8 mouse cellular contexts compared by ENCODE assay signal in the genomic region with DNA sequence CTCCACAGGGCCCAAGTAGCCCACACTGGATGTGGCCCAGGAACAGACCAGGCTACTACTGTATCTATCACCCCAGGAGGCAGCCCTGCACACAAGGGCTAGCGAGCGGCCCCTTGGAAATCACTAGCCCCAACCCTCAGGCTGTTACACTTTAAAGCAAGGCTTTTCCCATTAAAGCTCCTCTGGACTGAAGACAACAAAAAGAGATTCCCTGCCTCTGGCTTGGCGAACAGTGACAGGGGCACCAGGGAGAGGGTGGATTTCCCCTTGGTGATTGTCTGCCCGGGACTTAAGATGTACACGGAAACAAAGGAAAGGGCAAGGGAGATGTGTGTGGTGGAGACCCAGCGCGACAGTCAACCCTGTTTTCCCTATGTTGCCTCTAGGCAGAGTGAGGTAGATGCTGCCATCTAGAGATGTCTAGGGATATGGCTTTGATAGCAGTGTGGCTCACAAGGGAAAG.
A peak's percentile ranks its signal among the peaks of the same experiment; 100 is the strongest.
DNase-seq lines count a peak whose midpoint lies in the region; ATAC-seq lines count a peak whose summit lies in the region.

No protein-coding gene starts in this region.

- H3K4me3 ChIP-seq in heart, embryonic 12.5 days, result peak overlapping the region; percentile 12; the same call in 1 of the 2 replicates
- H3K4me3 ChIP-seq in heart, embryonic 14.5 days (ENCODE audit: control insufficient read depth in 1 of 2, insufficient read depth in 1 of 2, low read depth in 1 of 2, low read length in 2 of 2), result peak overlapping the region; percentile 8 to 22; a peak in 2 of 4 replicates
- no peak overlapping the region for H3K4me3 ChIP-seq in neural tube, embryonic 14.5 days (ENCODE audit: low read depth, low read length)

- peak overlapping the region; percentile 51 for H3K4me2 ChIP-seq in heart, embryonic 12.5 days
- peak overlapping the region; percentile 53 for H3K4me2 ChIP-seq in heart, embryonic 14.5 days (ENCODE audit: low read length)
- H3K4me2 ChIP-seq in neural tube, embryonic 14.5 days (ENCODE audit: low read depth, low read length), result peak overlapping the region; percentile 14

- no peak overlapping the region for H3K27ac ChIP-seq in heart, embryonic 12.5 days (ENCODE audit: poor library complexity, severe bottlenecking)
- H3K27ac ChIP-seq in heart, embryonic 14.5 days (replicated peaks in 1 of 2; ENCODE audit: control insufficient read depth in 1 of 2, insufficient read depth in 1 of 2, low read depth in 2 of 2, low read length in 2 of 2), result no peak overlapping the region; a peak in 1 of 4 replicates
- no peak overlapping the region for H3K27ac ChIP-seq in neural tube, embryonic 14.5 days (ENCODE audit: low read depth, low read length)

- no peak for DNase-seq in heart, adult 8-10 months (ENCODE audit: low spot score)
- peak; percentile 76 for DNase-seq in brain, adult 2 months (ENCODE audit: low read depth, low spot score)
- peak; percentile 42 to 56 for DNase-seq in layer of hippocampus, postnatal 10 days (ENCODE audit: low spot score in 2 of 2)
- no peak for DNase-seq in urinary bladder, postnatal 25 days (ENCODE audit: low spot score)
- DNase-seq in spleen, postnatal 14 days (ENCODE audit: low spot score in 2 of 2), result no peak

- whole genome bisulfite sequencing in heart, embryonic 12.5 days, result 15% methylated on average over 7 of the region's 7 CpGs
- 15% methylated on average over 7 of the region's 7 CpGs for WGBS in heart, embryonic 14.5 days
- 4% methylated on average over 7 of the region's 7 CpGs for WGBS in neural tube, embryonic 14.5 days

- ATAC-seq in heart, embryonic 12.5 days (ENCODE audit: insufficient number of reproducible peaks, low FRiP score), result peak; percentile 67; the same call in 1 of the 2 replicates
- peak; percentile 75 for ATAC-seq in heart, embryonic 14.5 days (ENCODE audit: insufficient number of reproducible peaks, insufficient read depth, low FRiP score, low read depth)
- ATAC-seq in neural tube, embryonic 14.5 days (ENCODE audit: low read depth), result peak; percentile 92

- no peaks in the 10 kb centered on the region for H3K9me3 ChIP-seq in heart, embryonic 12.5 days (replicated peaks)
- no peaks in the 10 kb centered on the region for H3K9me3 ChIP-seq in heart, embryonic 14.5 days (ENCODE audit: control insufficient read depth, low read length)
- no peaks in the 10 kb centered on the region for H3K9me3 ChIP-seq in neural tube, embryonic 14.5 days (ENCODE audit: control insufficient read depth, low read length)

- H3K4me1 ChIP-seq in heart, embryonic 12.5 days (replicated peaks), result peaks cover 21% of the 10 kb centered on the region
- H3K4me1 ChIP-seq in heart, embryonic 14.5 days (ENCODE audit: control insufficient read depth in 2 of 2, insufficient read depth in 2 of 2, low read length in 2 of 2), result peaks cover 11 to 13% of the 10 kb centered on the region in 2 experiments
- 0 out of 2 replicates have a peak, but pooled peaks cover 5% of the 10 kb centered on the region for H3K4me1 ChIP-seq in neural tube, embryonic 14.5 days (ENCODE audit: control insufficient read depth, insufficient read depth, low read length)

- 0 out of 2 replicates have a peak overlapping the region, but pooled peaks have one; percentile 7 for H3K9ac ChIP-seq in heart, embryonic 12.5 days
- H3K9ac ChIP-seq in heart, embryonic 14.5 days (ENCODE audit: low read length), result peak overlapping the region; percentile 53
- no peak overlapping the region for H3K9ac ChIP-seq in neural tube, embryonic 14.5 days (replicated peaks; ENCODE audit: low read depth, low read length)

- no peaks in the 10 kb centered on the region for H3K36me3 ChIP-seq in heart, embryonic 12.5 days
- no peaks in the 10 kb centered on the region for H3K36me3 ChIP-seq in heart, embryonic 14.5 days (ENCODE audit: control insufficient read depth, insufficient read depth, low read length)
- H3K36me3 ChIP-seq in neural tube, embryonic 14.5 days (ENCODE audit: control insufficient read depth, insufficient read depth, low read length), result no peaks in the 10 kb centered on the region

- H3K27me3 ChIP-seq in heart, embryonic 12.5 days (replicated peaks), result no peaks in the 10 kb centered on the region
- no peaks in the 10 kb centered on the region for H3K27me3 ChIP-seq in heart, embryonic 14.5 days (ENCODE audit: control insufficient read depth, insufficient read depth, low read length)
- H3K27me3 ChIP-seq in neural tube, embryonic 14.5 days (ENCODE audit: control insufficient read depth, insufficient read depth, low read length), result no peaks in the 10 kb centered on the region

Comparison
In these comparisons a context has a peak if more than half of its experiments do, and no peak if none do; other contexts are left out.
1. DNase-seq: peak in brain, adult 2 months (single experiment) and layer of hippocampus, postnatal 10 days (2 of 2); none in heart, adult 8-10 months (single experiment), urinary bladder, postnatal 25 days (single experiment) and spleen, postnatal 14 days (0 of 2).
2. Peak in every context shown above with its lines, with median percentiles within 50 percentile points of each other: ATAC-seq and H3K4me2 ChIP-seq.